Mouse (Mus musculus): ENCODE results near the gene Fam122a.

DNA sequence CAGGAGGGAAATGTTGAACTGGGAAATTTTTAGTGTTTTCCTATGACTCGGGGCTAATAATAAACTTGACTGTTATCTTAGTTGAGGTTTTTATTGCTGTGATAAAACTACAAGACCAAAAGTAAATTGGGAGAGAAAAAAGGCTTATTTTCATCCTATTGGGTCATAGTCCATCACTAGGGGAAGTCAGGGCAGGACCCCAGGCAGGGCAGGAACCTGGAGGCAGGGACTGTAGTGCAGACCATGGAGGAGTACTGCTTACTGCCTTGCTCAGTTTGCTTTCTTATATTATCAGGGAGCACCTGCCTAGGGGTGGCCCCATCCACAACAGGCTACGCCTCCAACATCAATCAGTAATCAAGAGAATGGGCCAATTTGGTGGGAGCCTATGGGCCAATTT lies 22.7 kb downstream of the Fam122a start:
- TF ChIP-seq POLR2A (IDR thresholded peaks at IDR 0.05; ENCODE audit: low read depth, low read length), result no peak
- TF ChIP-seq CTCF (IDR thresholded peaks at IDR 0.05; ENCODE audit: extremely low read depth, insufficient read length, insufficient replicate concordance, low read depth, low read length), result no peak

All from small intestine, adult 2 months (tissue).